Mouse (Mus musculus): Measurements from ENCODE around the gene Ces1f. TPM values are rescaled to one million over a fixed set of nuclear protein-coding genes. Genes with fewer than 3 reads are reported as not detected.
A peak's percentile ranks its signal among the peaks of the same experiment; 100 is the strongest.
"Not testable (repeated sequence)": the region's sequence is repeated elsewhere in the genome, so short reads cannot be mapped to it uniquely, and the experiment has no call there.

Ces1f gene
- 10 to 100 TPM in 3 of 4 experiments, 1 to 10 TPM in 1; 7.1 to 16.4 (median 13.4) TPM for total RNA-seq (2022)

DNA sequence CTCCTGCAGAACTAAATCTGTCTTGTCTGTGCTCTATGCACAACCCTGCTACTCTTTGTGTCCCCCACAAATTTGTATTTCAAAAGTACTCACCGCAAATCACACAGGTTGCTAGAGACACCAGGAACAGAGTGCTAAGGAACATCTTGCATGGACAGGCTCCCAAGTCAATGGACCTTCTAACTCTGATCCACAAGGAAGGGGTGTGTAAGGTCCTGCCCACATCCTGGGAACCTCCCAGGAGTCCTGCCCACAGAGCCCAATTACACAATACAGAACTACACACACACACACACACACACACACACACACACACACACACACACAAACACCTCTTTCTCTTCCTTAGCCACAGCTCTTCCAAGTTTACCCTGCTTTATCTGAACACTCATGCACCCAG, at the start of gene Ces1f:
Gene Ces1f, minus strand, starts transcription at position 192 of the 400 bp plus-strand sequence.
- DNase-seq: no peak

DNA sequence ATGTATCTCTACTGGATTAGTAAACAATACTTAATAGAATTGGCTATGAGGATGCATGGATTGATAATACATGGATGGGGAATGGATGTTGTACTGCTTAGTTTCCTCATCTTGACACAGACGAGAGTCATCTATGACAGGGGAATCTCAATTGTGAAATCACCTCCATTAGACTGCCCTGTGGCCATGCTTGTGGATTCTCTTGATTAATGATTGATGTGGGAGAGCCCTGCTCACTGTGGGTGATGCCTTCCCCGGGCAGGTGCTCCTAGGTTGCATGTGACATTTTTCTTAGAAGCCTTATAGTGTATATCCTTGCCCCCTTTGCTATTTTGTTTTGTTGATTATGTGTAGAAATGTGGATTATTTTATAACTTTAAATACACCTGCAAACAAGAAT, 45.6 kb upstream of the Ces1f start:
- DNase-seq: no peak

DNA sequence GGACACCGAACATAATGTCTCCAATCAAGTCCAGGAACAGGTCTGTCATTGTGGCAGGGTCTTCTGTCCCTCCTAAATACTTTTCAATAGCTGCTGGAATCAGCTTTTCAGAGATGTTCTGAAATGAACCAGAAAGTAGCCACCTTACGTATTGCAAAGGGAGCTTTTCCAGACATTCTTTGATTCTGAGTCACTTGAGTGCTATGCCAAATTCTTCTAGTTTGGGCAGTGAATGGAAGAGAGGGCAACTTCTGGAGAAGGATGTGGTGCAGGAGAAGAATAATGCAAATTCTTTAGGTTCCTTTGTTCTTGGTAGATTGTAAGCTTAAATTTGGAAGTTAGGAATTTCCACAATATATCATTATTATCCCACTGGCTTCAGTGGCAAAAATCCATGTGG, 37.5 kb upstream of the Ces1f start:
- no peak for DNase-seq

DNA sequence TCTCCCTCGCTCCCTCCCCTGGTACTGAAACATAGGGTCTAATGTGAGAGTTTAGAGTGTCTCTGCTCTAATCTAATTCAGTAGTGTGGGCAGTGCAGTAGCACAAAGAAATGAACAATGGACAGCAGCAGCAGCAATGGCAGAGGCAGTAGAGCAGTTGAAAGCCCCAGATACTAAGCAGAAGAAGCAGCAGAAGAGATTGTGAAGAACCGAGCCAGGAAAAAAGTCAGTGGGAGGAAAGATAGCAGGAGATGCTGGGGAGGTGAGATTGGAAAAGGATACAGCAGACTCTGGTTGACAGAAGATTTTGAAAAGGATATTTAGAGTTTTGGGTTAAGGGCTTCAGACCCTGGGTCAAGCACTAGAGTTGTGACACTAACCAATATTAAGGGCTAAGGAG, 36.0 kb upstream of the Ces1f start:
- DNase-seq: no peak

DNA sequence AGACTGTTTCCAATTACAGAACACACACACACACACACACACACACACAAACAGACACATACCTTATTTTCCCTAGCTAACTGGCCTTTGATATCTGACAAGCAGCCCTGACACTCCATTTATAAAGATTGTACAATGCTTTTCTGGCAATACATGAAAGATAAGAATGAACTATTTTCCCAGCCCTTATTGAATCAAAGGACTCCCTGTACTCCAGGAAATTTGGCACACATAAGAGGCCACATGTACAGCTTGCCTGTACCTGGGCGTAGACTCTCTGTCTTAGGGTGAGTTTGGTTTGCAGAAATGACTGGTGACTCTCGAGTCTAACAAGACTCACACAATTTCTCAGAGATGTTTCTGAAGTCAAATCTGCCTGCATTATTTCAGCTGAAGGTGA, 4.3 kb upstream of the Ces1f start:
- no peak for DNase-seq

DNA sequence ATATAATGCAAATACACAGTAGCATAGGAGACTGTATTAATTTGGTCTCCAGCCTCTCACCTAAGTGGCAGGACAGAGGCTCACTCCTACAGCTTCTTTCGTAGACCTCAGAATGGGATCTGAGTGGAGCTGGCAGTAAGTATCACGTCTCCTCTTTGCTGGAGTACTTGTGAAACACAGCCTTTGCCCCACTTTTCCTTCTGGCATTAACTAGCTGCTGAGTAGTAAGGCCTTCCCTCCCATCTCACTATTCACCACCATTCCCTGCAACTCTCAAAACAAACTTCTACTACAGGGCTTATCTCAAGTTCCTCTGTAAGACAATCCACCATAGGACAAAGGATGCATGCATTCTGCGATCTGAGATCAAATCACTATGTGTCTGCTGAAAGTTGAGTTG, 2.8 kb upstream of the Ces1f start:
- DNase-seq: no peak

DNA sequence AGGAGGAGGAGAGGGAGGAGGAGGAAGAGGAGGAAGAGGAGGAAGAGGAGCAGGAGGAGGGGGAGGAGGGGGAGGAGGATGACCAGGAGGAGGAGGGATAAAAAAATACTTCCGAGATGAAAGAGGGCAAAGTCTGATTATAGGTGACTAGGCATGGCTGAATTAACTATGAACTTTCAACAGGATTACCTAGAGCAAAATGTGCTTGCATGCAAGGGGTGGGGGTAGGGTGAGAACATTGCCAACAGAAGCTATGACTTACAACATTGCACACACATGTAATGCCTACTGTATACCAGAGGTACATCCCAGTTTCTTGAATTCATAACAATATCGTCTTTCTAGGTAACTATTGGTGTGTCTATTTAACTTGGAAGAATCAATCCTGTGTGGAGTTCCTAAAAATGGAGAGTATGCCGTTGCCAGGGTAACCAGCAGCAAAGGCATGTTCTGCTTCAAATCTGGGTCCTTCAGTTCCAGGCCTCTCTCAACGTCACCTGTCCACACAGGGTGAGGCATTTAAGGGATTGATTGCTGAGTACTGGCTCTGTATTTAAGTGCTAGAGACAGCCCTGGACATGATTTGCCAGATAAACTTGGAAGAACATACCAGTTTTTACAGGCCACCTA, 1.3 kb downstream of the Ces1f start:
- DNase-seq: no peak

DNA sequence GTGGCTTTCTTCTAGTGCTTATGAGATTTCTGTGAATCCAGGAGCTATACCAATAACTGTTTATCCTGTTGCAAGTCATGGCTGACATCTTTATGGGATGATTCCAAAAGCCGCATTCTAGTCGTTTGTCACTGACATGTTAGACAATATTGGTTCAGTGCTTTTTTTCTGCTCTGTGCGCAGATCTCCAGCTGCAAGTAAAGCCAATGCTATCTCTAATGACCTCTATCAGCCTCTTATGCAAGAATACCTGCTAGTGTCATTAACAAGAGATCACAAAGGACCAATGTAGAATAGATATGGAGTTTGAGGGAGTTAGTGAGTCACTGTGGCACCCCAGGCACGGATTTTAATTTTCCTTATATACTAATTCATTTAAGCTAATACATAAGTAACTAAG, 4.9 kb downstream of the Ces1f start:
- DNase-seq: no peak

DNA sequence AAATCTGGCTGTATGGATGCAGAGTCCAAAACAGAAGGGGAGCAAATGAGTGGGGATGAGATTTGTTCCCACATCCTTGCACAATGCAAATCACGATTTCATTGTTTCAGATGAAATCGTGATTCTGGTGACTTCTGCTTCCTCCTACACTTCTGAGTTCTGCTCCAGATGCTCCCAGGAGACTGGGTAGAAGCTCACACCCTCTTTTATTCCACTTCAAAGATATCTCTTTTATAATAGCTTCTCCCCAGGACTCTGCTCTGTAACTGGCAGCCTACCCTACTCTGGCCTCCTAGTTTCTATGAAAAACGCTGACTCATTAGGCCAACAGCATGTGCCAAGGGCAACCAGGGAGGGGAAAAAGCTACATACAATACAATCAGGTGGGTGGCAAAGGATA, 6.2 kb downstream of the Ces1f start:
- DNase-seq: peak; percentile 55

DNA sequence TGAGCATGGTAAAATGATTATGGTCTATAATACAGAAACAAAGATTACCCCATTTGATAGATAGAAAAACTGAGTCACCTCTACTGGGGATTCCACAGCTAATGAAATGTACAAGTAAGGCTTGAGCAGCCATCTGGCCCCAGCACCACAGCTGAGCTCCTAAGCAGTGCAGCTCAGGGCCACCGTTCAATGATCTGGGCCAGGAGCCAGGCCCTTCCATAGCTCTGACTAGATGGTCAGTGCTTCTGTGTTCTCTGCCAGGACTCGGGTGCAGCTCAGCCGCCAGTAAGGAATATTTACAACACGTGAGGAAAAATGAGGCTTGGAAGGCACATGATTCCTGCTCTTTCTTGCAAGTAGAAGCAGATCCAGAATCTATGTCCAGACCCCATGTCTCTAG, 6.9 kb downstream of the Ces1f start:
- DNase-seq: peak; percentile 76

DNA sequence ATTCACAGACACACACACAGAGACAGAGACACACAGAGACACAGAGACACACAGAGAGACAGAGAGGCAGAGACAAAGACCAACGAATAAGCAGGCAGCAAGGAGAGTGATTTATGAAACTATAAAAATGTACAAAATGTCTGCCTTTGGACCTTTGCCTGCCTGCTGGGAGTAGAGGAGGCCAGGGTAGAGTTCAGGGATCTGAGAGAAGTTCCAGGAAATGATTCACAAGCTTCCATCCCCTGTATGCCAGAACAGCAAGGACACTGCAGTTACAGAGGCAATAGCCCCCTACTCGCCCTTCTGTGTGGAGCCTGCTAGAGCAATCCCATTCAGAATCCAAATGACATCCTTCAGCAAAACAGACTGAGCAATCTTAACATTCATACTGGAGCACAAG, 18.1 kb downstream of the Ces1f start:
- no peak for DNase-seq

DNA sequence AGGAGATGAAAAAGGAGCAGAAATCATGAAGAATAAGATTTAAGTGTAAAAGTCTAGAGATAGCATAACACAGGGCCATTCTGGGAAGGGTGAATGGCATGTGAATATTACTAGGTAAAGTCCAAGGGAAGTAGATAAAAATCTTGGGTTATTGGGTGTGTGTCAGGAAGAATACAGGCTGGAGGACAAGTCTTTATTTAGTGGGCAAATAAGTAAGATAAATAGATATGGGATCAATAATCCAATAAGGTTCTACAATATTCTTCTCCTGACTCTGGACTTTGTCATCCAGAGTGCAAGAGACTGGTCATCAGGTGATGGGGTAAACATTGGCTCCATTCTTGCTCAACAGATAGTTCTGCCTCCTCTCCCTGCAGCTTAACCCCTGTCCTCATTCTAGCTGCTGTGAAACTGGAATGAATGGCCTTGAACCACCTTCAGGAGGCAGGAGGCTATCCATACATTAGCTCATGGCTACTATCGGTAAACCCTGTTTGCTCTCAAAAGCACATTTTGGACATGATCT, 27.1 kb downstream of the Ces1f start:
- no peak for DNase-seq

DNA sequence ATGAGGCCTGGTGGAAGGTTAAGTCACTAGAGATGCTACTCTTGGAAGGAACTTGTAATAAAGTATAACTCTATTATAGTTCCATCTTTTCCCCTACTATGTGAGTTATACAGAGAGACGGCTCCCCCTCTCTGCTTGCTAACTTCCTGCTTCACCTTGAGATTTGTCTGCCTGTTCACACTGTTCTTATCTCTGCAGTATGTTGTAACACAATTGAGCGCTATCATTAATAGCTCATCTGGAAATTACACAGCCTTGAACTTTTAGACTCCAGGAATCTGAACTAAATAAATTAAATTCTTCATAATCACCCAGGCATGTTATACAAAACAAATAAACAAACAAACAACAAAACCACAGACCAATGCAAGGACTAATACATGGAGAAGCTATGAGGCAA, 33.5 kb downstream of the Ces1f start:
- DNase-seq: no peak

DNA sequence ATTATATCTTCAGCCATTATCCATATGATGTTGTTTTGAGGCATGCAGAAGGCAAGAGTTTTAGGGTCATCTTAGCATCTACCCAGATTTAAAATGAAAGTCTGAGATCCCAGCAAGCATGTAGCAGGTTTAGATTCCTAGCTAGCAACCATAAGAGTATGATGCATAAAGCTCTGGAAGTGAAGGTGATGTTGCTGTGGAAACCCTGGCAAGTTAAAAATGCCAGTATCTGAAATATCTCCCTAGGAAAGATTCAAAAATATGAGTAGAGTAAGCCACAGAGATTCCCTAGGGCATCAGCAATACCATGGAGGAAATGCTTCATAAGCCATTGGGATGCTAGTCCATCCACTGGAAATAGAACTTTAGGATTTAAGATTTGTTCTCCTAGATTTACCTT, 39.7 kb downstream of the Ces1f start:
- no peak for DNase-seq

DNA sequence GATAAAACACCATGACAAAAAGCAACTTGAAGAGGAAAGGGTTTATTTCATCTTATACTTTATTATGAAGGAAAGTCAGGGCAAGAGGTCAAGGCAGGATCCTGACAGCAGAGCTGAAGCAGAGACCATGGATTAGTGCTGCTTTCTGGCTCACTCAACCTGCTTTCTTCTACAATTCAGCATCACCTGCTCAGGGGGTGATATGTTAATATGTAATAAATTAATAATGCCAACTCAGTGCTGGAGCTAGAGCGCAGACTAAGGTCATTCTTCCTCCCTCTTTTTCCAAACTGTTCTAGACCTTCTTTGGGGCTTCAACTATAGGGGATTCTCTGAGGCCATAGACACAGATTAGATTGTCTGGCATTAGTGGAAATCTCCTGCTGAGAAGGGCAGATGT, 43.9 kb downstream of the Ces1f start:
- DNase-seq: no peak

DNA sequence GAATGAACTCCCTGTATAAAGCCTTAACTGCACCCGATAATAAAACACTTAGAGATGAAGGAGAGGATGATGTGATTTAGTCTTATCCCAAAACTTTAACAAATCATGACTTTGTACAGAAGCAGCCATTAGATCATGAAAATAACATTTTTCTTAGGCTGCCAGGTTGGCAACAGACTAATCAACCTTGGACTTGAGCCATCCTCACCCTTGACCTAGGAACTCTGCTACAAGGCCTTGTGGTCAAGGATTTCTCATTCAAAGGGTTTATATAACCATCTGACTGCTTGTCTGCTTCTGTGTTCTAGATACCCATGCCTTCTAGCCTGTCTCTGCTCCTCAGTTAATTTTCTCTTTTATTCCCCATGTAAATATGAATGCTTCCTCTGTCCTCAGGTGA, 44.8 kb downstream of the Ces1f start:
- peak; percentile 70 for DNase-seq

DNA sequence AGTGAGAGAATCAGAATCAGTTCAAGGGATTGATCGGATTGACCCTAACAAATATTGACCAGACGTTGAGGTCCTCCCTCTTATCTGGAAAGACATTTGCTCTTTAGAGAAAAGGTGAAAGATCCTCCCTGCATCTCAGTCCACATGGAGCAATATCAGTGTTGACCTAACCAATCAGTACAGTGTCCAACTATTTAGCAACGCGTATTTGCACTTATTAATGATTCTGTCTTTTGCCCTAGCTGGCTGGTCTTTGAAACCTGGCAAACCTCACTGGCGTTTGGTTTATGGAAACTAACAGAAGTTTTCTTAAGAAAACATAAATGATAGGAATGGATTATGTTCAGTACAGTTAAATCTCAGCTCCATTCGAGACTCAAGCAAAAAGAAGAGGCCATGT, 45.5 kb downstream of the Ces1f start:
- DNase-seq: no peak

DNA sequence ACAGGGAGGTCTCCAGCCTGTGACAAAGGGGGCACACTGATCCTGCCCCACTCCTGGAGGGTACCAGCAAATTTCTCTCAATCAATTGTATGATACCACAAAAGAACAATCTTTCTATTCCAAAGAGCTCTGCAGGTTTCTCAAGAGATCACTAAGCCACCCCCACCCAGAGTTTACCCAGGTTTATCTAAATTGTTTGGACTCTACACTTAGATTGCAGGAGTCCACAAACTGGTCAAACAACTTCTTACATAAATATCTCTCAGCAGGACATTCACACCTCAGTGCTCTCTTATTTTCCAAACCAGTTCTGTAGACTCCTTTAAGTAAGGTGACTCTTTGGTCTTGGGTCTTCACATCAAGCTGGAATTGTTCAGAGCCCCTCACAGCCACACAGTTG, 50.1 kb downstream of the Ces1f start, which contains the start of gene Ces1e:
Gene Ces1e, minus strand, starts transcription at position 174 of the 400 bp plus-strand sequence.
- no peak for DNase-seq

DNA sequence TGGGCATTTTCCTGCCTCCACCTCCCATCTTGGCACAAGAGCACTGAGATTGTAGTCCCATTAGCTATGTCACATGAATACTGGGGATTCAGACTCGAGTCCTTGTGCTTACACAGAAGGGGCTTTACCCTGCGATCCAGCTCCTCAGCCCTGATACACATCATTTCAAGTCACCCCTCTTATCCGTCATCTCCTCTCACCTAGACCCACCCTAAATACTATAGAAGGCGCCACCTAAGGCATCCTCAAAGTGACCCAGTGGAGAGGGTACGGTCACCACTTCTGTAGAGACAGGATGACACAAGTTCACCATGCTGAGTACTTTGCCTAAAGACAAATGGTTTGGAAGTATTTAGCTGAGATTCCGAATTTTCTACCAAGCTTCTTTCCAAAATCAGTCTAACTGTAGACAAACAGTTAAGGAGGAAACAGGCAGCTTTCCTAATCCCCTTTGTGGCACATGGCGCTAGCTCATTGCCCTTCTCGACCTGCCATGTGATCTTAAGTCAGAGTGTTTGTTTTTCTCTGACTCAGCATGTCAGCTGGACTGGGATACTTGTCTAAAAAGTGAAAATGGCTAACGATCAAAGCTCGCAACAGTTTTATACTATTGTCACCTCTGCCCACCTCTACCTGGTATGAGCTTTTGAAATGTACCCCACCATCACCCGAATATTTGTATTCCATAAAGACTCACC, 50.7 kb downstream of the Ces1f start:
- no peak for DNase-seq

DNA sequence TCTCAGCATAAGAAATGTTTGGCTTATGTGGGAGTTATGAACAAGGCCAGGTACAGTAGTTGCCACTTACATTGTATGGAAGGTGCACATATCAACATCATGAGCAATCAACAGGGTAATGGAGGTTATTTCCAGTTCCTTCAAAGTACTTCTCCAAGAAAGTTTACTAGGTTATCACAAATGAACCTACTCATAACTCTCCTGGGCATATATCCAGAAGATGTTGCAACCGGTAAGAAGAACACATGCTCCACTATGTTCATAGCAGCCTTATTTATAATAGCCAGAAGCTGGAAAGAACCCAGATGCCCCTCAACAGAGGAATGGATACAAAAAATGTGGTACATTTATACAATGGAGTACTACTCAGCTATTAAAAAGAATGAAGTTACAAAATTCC, 53.1 kb downstream of the Ces1f start:
- DNase-seq: not testable (repeated sequence)

DNA sequence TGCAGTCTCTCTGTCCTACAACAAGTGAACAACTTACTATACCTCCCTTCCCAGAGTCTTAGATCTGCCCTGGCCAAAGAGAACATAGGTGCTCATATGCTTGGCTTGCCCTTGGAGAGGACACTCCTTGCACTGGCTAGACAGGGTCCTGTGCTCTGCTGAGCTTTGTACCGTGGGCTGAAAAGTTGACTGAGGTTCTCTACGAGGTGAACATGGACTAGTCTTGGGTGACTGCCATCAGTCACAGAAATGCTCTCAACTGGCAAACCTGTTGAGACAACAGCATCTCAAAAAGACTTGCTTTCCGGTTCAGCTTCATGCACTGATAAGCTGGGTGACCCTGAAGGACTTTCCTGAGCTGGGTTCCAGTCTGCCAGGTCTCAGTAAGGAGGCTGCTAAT, 57.7 kb downstream of the Ces1f start:
- no peak for DNase-seq

DNA sequence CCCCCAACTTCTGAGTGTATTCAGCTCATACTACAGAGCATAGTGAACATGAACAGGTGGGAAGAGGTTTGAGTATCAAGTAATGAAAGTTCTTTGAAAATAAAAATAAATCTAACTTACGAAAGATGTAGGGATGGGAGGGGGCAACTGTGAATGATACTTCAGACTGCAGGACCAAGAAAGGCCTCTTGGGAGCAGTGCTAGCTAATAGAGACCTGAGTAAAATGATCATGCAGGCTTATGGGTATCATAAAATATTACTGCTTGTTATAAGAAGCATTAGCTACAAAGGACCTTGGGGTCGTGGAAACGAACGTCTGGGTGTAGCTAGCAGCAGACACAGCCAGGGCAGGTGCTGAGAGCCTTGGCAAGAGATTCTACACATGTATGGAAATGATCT, 61.7 kb downstream of the Ces1f start:
- DNase-seq: no peak

DNA sequence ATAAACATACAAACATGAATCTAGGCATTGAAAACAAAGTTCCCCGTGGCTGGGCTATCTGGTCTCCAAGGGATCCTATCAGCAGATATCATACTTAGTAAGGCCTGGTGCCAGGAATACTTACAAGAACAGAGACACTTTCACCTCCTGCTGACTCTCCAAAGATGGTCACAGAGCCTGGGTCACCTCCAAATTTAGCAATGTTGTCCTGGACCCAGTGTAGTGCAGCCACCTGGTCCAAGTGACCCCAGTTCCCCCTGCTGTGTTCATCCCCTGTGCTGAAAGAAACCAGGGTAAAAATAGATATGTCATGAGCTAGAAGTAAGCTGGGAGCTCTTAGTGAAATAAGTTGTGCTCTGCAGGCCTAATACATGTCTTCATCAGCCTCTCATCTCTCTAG, 62.2 kb downstream of the Ces1f start:
- no peak for DNase-seq

DNA sequence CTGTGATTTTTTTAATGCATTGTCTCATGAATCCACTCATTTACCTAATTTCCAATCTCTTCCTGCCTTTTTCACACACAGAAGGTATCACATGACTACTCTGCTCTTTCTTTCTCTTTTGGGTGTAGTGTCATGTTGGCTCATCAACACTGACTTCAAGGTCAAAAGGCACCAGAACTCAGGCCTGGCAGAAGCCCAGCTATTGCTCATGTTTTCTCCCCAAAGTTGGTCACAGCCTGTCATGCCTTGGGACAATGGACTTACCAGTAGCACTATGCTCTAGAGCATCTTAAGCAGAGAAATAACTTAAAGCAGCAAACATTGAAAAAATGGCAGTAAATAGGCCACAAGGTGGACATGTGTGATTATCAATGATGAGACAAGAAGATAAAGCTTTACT, 68.5 kb downstream of the Ces1f start:
- DNase-seq: peak; percentile 31

All from adrenal gland, adult 8-10 months (tissue).